Mouse (Mus musculus) cerebellum, adult 9-11 months (tissue): ENCODE measurements around the gene Cerkl.

Source experiments
- DNase-seq: peaks from one replicate; pipeline ENCODE4 v3.0.0; 2022

Gene Cerkl

DNA sequence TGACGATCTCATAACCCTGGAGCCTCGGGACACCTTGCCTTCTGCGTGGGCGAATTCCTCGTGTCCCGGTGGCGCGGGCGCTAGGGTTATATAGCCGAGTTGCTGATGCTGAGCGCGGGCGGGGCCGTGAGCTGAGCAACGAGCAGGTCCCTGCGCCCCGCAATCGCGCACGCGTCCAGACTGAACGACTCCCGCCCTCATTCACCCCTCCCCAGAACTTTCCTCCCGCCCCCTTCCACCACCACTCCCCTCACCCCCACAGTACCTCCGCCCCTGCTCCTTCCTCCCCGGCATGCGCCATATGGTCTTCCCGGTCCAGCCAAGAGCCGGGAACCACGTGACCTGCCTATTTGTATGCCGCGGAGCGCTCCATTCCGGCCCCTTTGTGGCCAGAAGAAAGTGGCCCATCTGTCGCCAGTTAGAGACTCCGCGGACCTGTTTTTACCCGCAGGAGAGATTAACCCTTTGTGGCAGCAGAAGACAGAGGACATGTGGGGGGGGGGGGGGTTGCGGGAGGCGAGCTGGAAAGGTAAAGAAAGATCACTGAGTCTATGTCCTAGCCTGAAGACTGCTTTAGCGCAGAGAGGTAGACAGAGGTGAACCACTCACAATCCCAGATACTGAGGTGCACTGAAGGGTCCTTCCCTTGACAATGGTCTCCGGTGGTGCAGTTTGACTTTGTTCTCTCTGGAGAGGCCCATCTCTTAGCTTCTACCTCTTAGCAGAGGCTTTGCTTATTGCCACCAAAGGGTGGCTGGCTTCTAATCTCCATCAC lies at the start of gene Cerkl, which contains the start of gene Neurod1:
Cerkl (minus strand) TSS at position 211 of the 775 bp plus-strand sequence.
Neurod1 (minus strand) TSS at position 177 of the 775 bp plus-strand sequence.
- DNase-seq = peak; percentile 99

DNA sequence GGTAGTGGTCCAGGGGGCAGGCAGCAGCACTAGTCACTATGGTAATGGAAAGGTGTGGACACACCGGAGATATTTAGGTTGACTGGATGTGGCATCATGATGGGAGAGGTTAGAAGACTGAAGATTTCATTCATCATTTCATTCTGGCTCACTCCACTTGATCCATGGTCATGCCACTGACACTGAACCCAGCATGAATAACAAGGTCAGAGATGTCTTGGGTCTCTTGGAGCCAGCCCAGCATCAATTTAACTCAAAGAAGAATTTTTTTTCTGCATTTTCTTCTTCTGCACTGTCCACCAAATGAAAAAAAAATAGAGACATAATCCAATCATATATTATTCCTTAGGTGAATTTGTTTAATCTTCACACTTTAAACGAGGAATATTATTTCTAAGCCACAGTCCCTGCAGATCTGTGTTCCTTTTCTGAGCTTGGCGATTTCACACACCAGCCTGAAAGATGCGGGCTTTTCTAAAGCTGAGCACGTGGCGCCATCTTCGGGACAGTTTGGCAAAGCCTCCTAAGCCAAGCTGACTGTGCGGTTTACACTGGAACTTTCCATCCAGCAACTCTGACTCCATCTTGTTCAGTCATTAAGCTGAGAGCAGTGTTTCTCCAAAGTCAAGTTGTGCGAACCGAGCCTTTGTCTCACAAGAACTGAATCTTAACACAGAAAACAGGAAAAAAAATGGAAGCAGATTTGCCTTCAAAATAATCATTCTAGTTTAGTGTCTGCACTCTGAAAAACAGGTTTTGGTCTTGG lies 42.6 kb upstream of the Cerkl start:
- DNase-seq = peak; percentile 84

- DNase-seq = no peak
Observed at GRCm38 (mm10) chr2:79485127-79485526, 28.5 kb upstream of the Cerkl start.

DNA sequence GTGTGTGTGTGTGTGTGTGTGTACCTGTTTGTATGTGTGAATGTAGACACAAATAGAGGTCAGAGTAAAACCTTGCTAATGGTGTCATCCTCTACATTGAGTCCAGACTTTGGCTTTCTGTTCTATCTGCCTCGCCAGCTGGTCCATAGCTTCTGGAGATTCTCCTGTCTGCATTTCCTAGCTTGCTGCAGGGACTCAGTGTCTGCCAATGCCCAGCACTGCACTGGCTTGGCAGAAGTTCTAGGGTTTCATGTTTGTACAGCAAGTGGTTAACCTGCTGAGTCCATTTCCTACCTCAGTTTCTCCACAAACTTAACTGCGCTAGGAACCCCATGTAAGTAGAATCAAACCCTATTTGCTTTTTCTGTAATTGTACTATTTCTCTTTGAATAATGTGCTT lies 25.9 kb upstream of the Cerkl start:
- peak; percentile 79 for DNase-seq

- DNase-seq = no peak
Observed at GRCm38 (mm10) chr2:79462411-79462810, 5.8 kb upstream of the Cerkl start.

- peak; percentile 86 for DNase-seq
Observed at GRCm38 (mm10) chr2:79461861-79462260, 5.3 kb upstream of the Cerkl start.

GRCm38 (mm10) chr2:79460586-79460985 lies 4.0 kb upstream of the Cerkl start:
- no peak for DNase-seq

DNA sequence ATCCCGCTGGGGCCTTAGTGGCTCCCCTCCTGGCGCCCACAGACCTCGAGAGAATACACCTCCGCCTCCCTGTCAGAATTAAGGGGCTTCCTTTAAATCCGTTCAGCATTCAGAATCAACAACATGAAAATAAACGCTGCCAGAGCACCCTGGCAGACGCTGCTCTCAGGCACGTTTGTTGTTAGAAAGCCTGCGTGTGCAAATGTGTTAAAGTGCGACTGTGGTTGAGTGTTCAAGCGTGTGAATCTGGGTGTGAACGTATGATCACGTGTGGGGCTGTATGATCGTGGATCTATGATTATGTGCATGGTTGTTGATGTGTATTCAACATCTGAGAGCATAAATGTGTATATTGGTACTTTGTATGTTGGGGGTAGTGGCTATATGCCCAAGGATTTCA lies 3.5 kb upstream of the Cerkl start:
- peak; percentile 62 for DNase-seq

DNA sequence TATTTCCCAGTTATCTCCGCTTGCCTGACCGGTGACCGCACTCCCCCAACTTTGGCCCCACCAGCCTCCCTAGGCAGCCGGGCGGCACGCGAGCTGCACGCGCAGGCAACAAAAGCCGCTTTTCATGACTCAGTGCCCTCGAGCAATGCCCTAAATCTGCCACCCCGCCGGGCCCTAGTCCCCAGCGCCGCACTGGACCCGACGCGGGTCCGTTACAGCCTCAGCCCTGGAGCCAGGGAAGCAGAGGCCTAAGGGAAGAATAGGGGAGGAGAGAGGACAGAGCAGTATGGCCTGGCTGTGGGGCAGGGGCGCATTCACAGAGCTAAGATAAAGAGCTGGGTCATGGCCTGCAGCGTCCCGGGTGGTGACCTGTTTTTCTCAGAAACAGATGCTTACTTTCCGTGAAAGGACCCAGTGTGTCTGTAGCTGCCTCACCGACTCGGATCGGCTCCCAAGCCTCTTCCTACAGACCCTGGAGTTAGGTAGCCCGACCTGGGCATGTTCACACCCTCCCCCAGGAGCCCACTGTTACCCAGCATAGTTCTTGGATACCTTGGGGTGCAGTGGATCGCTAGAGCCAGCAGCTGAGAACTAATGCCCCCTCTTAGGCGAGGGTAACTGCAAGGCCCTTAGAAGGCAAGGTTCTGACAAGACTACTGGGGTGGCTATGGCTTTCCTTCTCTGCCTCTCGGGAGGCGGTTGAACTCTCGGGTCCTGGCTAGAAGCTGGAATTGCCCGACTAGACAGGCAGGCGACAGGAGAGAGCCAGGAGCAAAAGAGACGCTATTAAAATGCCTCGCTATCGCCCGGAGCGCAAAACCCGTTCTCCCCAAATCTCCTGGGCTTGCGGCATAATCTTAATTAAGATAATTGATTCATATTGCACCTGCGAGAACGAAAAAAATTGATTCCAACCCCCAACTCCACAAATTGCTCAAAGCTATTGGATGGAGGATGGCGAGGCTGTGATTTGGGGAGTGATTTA lies 2.8 kb upstream of the Cerkl start:
- DNase-seq = peak; percentile 87

- peak; percentile 40 for DNase-seq
Observed at GRCm38 (mm10) chr2:79457932-79458331, 1.3 kb upstream of the Cerkl start.

DNA sequence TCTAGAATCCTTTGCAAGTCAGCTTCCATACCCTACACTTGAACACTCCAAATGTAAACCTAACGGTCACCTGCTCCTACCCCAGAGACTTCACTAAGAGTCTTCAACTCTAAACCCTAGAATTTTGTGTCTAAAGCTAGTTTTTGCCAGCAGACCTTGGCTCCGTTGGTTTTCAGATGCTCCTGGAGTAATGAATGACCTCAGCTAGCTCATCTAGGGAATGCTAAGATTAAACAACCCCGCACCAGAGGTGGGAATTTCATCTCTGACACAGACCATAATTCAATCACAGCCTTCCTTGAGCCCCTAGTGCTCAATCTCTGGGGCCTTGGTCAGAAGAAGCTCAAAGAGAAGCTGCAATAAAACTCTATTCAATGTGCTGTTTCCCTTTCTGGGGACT lies 849 bp upstream of the Cerkl start:
- DNase-seq = peak; percentile 60

DNA sequence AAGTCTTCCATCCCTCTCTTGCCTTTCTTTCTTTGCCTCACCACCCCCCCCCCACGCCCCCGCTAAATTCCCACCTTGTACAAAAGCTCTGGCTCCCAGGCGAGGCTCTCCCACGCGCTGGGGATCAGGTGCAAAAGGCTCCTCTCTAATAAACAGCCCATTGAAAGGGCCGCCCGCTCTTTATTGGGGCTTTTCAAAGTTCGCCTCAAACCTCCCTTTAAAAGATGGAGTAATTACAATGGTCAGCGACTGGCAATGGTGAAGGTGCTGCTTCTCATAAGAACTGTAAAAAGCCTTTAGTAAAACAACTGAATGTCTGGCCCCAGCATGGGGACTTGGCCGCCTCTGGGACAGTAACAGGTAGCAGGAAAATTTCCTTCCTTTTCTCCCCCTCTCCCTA lies 939 bp downstream of the Cerkl start:
- DNase-seq = peak; percentile 64

- peak; percentile 88 for DNase-seq
Observed at GRCm38 (mm10) chr2:79454786-79455446, 1.7 kb downstream of the Cerkl start.

DNA sequence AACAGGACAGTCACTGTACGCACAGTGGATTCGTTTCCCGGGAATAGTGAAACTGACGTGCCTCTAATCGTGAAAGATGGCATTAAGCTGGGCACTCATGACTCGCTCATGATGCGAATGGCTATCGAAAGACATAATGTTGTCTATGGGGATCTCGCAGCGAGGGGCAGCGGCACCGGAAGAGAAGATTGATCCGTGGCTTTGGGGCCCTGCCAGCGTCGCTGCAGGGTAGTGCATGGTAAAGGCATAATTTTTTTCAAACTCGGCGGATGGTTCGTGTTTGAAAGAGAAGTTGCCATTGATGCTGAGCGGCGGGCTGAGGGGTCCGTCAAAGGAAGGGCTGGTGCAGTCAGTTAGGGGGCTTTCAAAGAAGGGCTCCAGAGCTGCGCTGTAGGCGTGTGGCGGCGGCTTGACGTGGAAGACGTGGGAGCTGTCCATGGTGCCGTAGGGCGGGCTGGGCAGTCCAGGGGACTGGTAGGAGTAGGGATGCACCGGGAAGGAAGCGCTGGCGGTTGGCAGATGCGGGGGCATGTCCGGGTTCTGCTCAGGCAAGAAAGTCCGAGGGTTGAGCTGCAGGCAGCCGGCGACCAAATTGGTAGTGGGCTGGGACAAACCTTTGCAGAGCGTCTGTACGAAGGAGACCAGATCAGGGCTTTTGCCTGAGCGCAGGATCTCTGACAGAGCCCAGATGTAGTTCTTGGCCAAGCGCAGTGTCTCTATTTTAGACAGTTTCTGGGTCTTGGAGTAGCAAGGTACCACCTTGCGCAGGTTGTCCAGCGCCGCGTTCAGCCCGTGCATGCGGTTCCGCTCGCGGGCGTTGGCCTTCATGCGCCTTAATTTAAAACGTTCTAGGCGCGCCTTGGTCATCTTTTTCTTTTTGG lies 2.4 kb downstream of the Cerkl start:
- DNase-seq = peak; percentile 77

- no peak for DNase-seq
Observed at GRCm38 (mm10) chr2:79451438-79451837, 5.1 kb downstream of the Cerkl start.

DNA sequence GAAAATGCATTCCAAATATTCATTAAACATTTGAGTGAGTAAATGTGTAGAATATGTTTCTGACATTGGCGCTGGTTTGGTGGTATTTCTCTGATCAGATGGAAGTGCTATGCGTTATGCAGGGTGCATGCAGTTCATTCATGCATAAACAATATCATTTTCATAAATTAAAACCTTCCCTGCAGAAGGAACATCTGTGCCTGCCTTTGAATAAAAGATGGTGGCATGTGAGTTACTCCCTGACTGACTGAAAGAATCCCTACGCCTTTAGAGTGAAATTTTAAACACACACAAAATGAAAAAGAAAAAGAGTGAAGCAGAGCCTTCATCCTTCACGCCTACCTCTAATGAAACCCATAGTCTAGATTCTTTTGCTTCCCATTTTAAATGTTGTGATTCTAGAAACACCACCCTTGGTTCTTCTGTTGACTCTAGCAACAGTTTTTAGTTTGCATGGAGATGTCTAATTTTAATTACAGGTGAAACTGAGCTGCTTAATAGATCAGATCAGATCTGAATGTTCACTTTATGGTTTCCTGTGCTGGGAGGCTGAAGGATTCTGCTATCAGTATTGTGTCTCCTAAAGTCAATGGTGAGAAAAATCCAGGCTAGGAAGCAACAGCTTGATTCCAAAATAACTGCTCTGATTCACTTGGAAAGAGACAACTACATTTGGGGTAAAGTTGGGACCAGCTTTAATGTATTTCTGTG lies 5.7 kb downstream of the Cerkl start:
- DNase-seq = no peak

DNA sequence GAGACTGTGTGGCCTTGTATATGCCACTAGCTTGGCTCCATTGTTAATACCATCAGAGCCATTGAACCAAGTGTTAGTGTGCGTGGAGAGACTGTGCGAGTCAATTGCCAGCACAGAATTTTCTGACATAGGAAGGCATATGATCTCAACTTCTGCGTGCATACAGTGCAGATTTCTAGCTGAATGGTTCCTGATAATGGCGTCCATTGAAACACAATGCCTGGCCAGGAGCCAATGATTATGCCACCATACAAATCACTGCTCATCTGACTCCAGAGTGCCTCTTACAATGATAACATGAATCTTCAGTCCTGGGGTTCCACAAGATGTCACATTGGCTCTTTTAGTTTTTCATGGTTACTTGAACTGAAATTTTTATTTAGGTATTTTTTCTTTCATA lies 7.2 kb downstream of the Cerkl start:
- peak; percentile 60 for DNase-seq

GRCm38 (mm10) chr2:79447198-79447597 lies 9.4 kb downstream of the Cerkl start:
- DNase-seq = no peak

DNA sequence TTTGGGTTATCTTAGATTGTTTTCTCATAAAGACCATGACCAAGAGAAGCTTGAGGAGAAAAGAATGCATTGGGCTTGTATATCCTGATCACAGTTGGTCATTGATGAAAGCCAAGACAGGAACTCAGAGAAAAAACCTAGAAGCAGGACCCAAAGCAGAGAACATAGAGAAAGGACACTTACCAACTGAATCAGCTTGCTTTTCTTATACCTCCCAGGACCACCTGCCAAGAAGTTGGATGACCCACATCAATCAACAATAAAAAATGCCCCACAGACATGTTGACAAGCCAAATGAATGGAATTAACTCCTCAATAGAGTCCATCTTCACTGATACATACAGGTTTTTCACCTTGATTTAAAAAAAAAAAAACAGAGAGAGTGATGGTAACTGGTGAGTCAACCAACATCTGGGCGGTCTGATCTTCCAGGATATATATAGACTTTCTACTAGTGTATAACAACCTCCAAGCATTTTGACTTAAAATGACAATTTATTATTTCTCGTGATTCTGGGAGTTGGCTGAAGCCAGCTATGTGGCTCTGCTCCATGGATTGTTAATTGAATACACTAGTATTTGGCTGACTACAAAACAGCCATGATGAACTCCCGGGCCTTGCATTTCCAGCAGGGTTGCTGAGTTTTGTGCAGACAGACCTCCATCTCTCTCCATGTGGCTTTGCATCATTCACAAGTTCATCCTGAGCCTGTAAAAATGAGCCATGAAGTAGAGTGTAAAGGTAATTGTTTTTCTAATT lies 12.5 kb downstream of the Cerkl start:
- peak; percentile 59 for DNase-seq

- DNase-seq = peak; percentile 87
Observed at GRCm38 (mm10) chr2:79443401-79443800, 13.2 kb downstream of the Cerkl start.
